24 mouse cellular contexts compared by ENCODE assay signal in genomic region chr10:21245558-21245957, GRCm38 (mm10). TPM values are rescaled to one million over a fixed set of nuclear protein-coding genes. Genes with fewer than 3 reads are reported as not detected.
A peak's percentile ranks its signal among the peaks of the same experiment; 100 is the strongest.
DNase-seq lines count a peak whose midpoint lies in the region; ATAC-seq lines count a peak whose summit lies in the region.
"Had no signal": no experiment of that assay in that cellular context is flagged by ENCODE, and none has a peak within 500 bp of the region (broad histone marks: within the 10 kb centered on the region; RNA-seq: fewer than 3 reads in every experiment).

No protein-coding gene starts in this region.

- H3K27ac ChIP-seq in liver, embryonic 11.5 days (ENCODE audit: low read depth, low read length): no peak overlapping the region
- H3K27ac ChIP-seq in liver, embryonic 13.5 days: peak overlapping the region; percentile 25; the same call in 1 of the 2 replicates
- H3K27ac ChIP-seq in liver, embryonic 16.5 days (ENCODE audit: low read length): no peak overlapping the region
- H3K27ac ChIP-seq: forebrain, embryonic 10.5 days; forebrain, embryonic 13.5 days; hindbrain, embryonic 10.5 days; hindbrain, embryonic 13.5 days had no signal

- H3K9ac ChIP-seq in liver, embryonic 11.5 days (ENCODE audit: low read depth, low read length): no peak overlapping the region
- H3K9ac ChIP-seq in liver, embryonic 13.5 days: no peak overlapping the region
- H3K9ac ChIP-seq in liver, embryonic 16.5 days (ENCODE audit: low read depth, low read length): no peak overlapping the region
- H3K9ac ChIP-seq: forebrain, embryonic 13.5 days; hindbrain, embryonic 13.5 days had no signal

- 65% methylated on average over 5 of the region's 5 CpGs for WGBS in liver, embryonic 11.5 days
- 55% methylated on average over 5 of the region's 5 CpGs for WGBS in liver, embryonic 13.5 days (ENCODE audit: insufficient replicate concordance)
- WGBS in liver, embryonic 16.5 days (ENCODE audit: insufficient replicate concordance): 42% methylated on average over 5 of the region's 5 CpGs

- H3K4me2 ChIP-seq in liver, embryonic 11.5 days: no peak overlapping the region
- no peak overlapping the region for H3K4me2 ChIP-seq in liver, embryonic 13.5 days
- no peak overlapping the region for H3K4me2 ChIP-seq in liver, embryonic 16.5 days (ENCODE audit: low read depth, low read length)
- H3K4me2 ChIP-seq: forebrain, embryonic 13.5 days; heart, embryonic 11.5 days; hindbrain, embryonic 13.5 days had no signal

- no peaks in the 10 kb centered on the region for H3K27me3 ChIP-seq in liver, embryonic 11.5 days (replicated peaks; ENCODE audit: control insufficient read depth, insufficient read depth, low read length)
- no peaks in the 10 kb centered on the region for H3K27me3 ChIP-seq in liver, embryonic 13.5 days
- no peaks in the 10 kb centered on the region for H3K27me3 ChIP-seq in liver, embryonic 16.5 days (ENCODE audit: control insufficient read depth, insufficient read depth, low read depth, low read length)
- H3K27me3 ChIP-seq: forebrain, embryonic 13.5 days; hindbrain, embryonic 13.5 days had no signal

- no peaks in the 10 kb centered on the region for H3K36me3 ChIP-seq in liver, embryonic 11.5 days (ENCODE audit: control insufficient read depth, insufficient read depth, low read length)
- H3K36me3 ChIP-seq in liver, embryonic 13.5 days: no peaks in the 10 kb centered on the region
- H3K36me3 ChIP-seq in liver, embryonic 16.5 days (ENCODE audit: control insufficient read depth, insufficient read depth): no peaks in the 10 kb centered on the region
- H3K36me3 ChIP-seq: forebrain, embryonic 10.5 days; hindbrain, embryonic 10.5 days; hindbrain, embryonic 13.5 days had no signal

- no peak overlapping the region for H3K4me3 ChIP-seq in liver, embryonic 11.5 days (ENCODE audit: low read depth, low read length)
- no peak overlapping the region for H3K4me3 ChIP-seq in liver, embryonic 13.5 days (replicated peaks)
- H3K4me3 ChIP-seq in liver, embryonic 16.5 days (ENCODE audit: low read depth, low read length): no peak overlapping the region
- H3K4me3 ChIP-seq: forebrain, embryonic 10.5 days; forebrain, embryonic 13.5 days; hindbrain, embryonic 10.5 days; hindbrain, embryonic 13.5 days had no signal

- no peaks in the 10 kb centered on the region for H3K9me3 ChIP-seq in liver, embryonic 11.5 days (ENCODE audit: control insufficient read depth, low read length)
- H3K9me3 ChIP-seq in liver, embryonic 13.5 days (replicated peaks): no peaks in the 10 kb centered on the region
- no peaks in the 10 kb centered on the region for H3K9me3 ChIP-seq in liver, embryonic 16.5 days (replicated peaks; ENCODE audit: control insufficient read depth, low read length)
- H3K9me3 ChIP-seq: forebrain, embryonic 10.5 days; forebrain, embryonic 13.5 days; hindbrain, embryonic 10.5 days; hindbrain, embryonic 13.5 days had no signal

- H3K4me1 ChIP-seq in liver, embryonic 11.5 days (replicated peaks; ENCODE audit: control insufficient read depth, insufficient read depth, low read length): peaks cover 18% of the 10 kb centered on the region; the same call in 1 of the 2 replicates
- H3K4me1 ChIP-seq in liver, embryonic 13.5 days (replicated peaks): peaks cover 40% of the 10 kb centered on the region
- H3K4me1 ChIP-seq in liver, embryonic 16.5 days (ENCODE audit: control insufficient read depth, low read depth, low read length): peaks cover 20% of the 10 kb centered on the region
- H3K4me1 ChIP-seq: forebrain, embryonic 10.5 days; forebrain, embryonic 13.5 days; hindbrain, embryonic 10.5 days; hindbrain, embryonic 13.5 days had no signal

- peak; percentile 59; the same call in 1 of the 2 replicates for ATAC-seq in liver, embryonic 11.5 days (replicated peaks; ENCODE audit: low FRiP score)
- ATAC-seq in liver, embryonic 13.5 days (ENCODE audit: low read depth): peak; percentile 49
- ATAC-seq in liver, embryonic 16.5 days (ENCODE audit: low read depth): peak; percentile 40
- ATAC-seq: forebrain, embryonic 13.5 days; forebrain, embryonic 16.5 days; hindbrain, embryonic 16.5 days; Patski had no signal

- no peak for DNase-seq in liver, embryonic 11.5 days (ENCODE audit: low spot score)
- DNase-seq in liver: no peak
- no peak for DNase-seq in liver, embryonic 13.5 days
- DNase-seq in gastrocnemius, postnatal 4 days (ENCODE audit: low spot score in 2 of 2): no peak
- no peak for DNase-seq in adrenal gland, adult (ENCODE audit: inconsistent age in 2 of 2, low spot score in 1 of 2)
- no peak for DNase-seq in layer of hippocampus, postnatal 14 days (ENCODE audit: low spot score in 2 of 2)
- DNase-seq: adrenal gland, postnatal 14 days; cerebellum, adult 11 months; cerebellum, adult 2 months; cerebellum, postnatal 10 days; cerebellum, postnatal 36 days; gastrocnemius, postnatal 10 days; gastrocnemius, postnatal 36 days; heart, adult 11 months; heart, postnatal 36 days had no signal

RNA-seq across cellular contexts. Expression of gene Hbs1l, which starts 50.2 kb away (rescaled TPM):
- polyA plus RNA-seq in liver, embryonic 11.5 days (2014; fragmentation: Nextera tagmentation; extraction: Ambion mirVana): 107 and 127 TPM in 2 replicates
- 67.3 and 81.0 TPM in 2 replicates for polyA plus RNA-seq in liver, embryonic 13.5 days (2015; fragmentation: Nextera tagmentation; extraction: Ambion mirVana)
- 58.7 and 63.2 TPM in 2 replicates for polyA plus RNA-seq in liver, embryonic 16.5 days (2015; fragmentation: Nextera tagmentation; extraction: Ambion mirVana)
- total RNA-seq in gastrocnemius, postnatal 4 days (2021): 10 to 100 TPM; 58.9 to 61.1 TPM
- 10 to 100 TPM; 74.9 to 79.7 TPM for total RNA-seq in layer of hippocampus, postnatal 14 days (2021)
